Mouse (Mus musculus) frontal cortex, postnatal 25 days (tissue): Measurements from ENCODE around the gene Mss51.

ENCODE experiments used
- DNase-seq, 2 experiments: peaks; one replicate each; pipeline ENCODE4 v3.0.0; 2022; ENCODE audit warnings: low spot score in 2 of 2

Gene Mss51

GRCm38 (mm10) chr14:20496603-20497002 lies at the start of gene Mss51:
TSS of gene Mss51 (minus strand) at chr14:20496901.
- DNase-seq: no peak

GRCm38 (mm10) chr14:20546415-20546814 lies 49.7 kb upstream of the Mss51 start, which contains the start of gene Ppp3cb:
TSS of gene Ppp3cb (minus strand) at chr14:20546573.
- DNase-seq: peak; percentile 50 to 60

- peak; percentile 62 to 73 for DNase-seq
Measured at GRCm38 (mm10) chr14:20545529-20546331, 49.0 kb upstream of the Mss51 start.

- no peak for DNase-seq
Measured at GRCm38 (mm10) chr14:20544467-20545411, 48.0 kb upstream of the Mss51 start.

- no peak for DNase-seq
Measured at GRCm38 (mm10) chr14:20529643-20530042, 32.9 kb upstream of the Mss51 start.

GRCm38 (mm10) chr14:20520179-20520578 lies 23.5 kb upstream of the Mss51 start:
- DNase-seq: no peak

GRCm38 (mm10) chr14:20508424-20508823 lies 11.7 kb upstream of the Mss51 start:
- DNase-seq: no peak

GRCm38 (mm10) chr14:20502966-20503365 lies 6.3 kb upstream of the Mss51 start:
- DNase-seq: no peak

GRCm38 (mm10) chr14:20499982-20500381 lies 3.3 kb upstream of the Mss51 start:
- DNase-seq: no peak

- no peak for DNase-seq
Measured at GRCm38 (mm10) chr14:20486031-20486430, 10.7 kb downstream of the Mss51 start.

GRCm38 (mm10) chr14:20482051-20482751 lies 14.5 kb downstream of the Mss51 start:
- DNase-seq: no peak

- no peak for DNase-seq
Measured at GRCm38 (mm10) chr14:20481211-20481610, 15.5 kb downstream of the Mss51 start.

GRCm38 (mm10) chr14:20480195-20480579 lies 16.5 kb downstream of the Mss51 start:
- DNase-seq: no peak

GRCm38 (mm10) chr14:20479291-20480194 lies 17.2 kb downstream of the Mss51 start, which contains the start of gene Anxa7:
TSS of gene Anxa7 (minus strand) at chr14:20480133.
- DNase-seq: peak; percentile 45 to 58

GRCm38 (mm10) chr14:20478801-20479200 lies 17.9 kb downstream of the Mss51 start:
- DNase-seq: no peak

- no peak for DNase-seq
Measured at GRCm38 (mm10) chr14:20478385-20478784, 18.3 kb downstream of the Mss51 start.

- no peak for DNase-seq
Measured at GRCm38 (mm10) chr14:20477261-20478025, 19.3 kb downstream of the Mss51 start.

- no peak for DNase-seq
Measured at GRCm38 (mm10) chr14:20460216-20460615, 36.5 kb downstream of the Mss51 start.

- no peak for DNase-seq
Measured at GRCm38 (mm10) chr14:20458378-20458777, 38.3 kb downstream of the Mss51 start.

- DNase-seq: no peak
Measured at GRCm38 (mm10) chr14:20452929-20453328, 43.8 kb downstream of the Mss51 start.
